Mouse (Mus musculus) lung, adult 2 months (tissue): Measurements from ENCODE around the gene Gm20696.

ENCODE experiments used
- CTCF ChIP-seq: fragments of 200-500 bp; IDR thresholded peaks from 2 replicates; pipeline ENCODE4 v1.5.1; 2011; ENCODE audit warnings: mild to moderate bottlenecking, low read length, control low read depth; ENCODE audit not compliant: insufficient read depth
- POLR2A ChIP-seq: fragments of 200-500 bp; IDR thresholded peaks from 2 replicates; pipeline ENCODE4 v1.6.1; 2011; ENCODE audit warnings: low read depth, mild to moderate bottlenecking, control low read depth, low read length, borderline replicate concordance; ENCODE audit errors: extremely low read depth

- TF ChIP-seq CTCF = no peak
- TF ChIP-seq POLR2A = no peak
These were observed 99.7 kb downstream of the Gm20696 start for GRCm38 (mm10) chr6:99566921-99567320.
